Comparison of ENCODE assay signal across 29 mouse cellular contexts in the genomic region with DNA sequence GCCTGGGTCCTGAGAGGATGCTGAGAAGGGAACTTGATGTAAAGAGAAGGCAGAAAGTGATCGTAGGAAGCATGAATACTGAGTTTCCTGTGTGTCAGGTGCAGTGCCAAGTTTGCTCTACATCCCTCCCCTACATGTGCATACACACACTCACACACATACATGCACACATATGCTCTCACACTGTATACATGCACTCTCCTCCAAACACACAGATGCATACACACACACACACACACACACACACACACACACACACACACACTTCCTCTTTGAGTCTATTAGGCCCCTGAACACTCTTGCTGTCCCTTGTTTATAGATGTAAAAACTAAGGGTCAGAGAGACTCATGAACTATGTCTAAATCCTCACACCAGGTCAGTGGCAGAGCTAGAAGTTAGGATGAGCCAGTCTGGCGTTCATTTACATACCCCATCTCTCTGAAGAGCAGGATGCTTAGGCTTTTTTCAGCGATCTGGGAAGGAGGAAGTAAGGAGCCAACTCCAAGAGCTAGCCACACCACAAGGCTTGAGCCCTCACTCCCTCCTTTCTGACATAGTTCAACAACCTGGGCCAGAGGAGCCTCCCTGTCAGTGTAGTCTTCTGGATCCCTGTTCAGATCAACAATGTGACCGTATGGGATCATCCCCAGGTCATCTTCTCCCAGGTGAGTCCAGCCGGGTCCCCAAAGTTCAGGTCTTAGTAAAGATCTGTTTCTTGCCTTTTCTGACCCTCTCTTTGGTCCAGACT. TPM values are rescaled to one million over a fixed set of nuclear protein-coding genes. Genes with fewer than 3 reads are reported as not detected.
DNase-seq lines count a peak whose midpoint lies in the region; ATAC-seq and TF ChIP-seq lines count a peak whose summit lies in the region.
"Had no signal": no experiment of that assay in that cellular context is flagged by ENCODE, and none has a peak within 500 bp of the region (broad histone marks: within the 10 kb centered on the region; RNA-seq: fewer than 3 reads in every experiment).

No protein-coding gene starts in this region.

- no peak overlapping the region for H3K27ac ChIP-seq in intestine, embryonic 14.5 days (ENCODE audit: low read depth)
- no peak overlapping the region for H3K27ac ChIP-seq in intestine, postnatal 0 days (ENCODE audit: low read depth, low read length)
- H3K27ac ChIP-seq: forebrain, embryonic 10.5 days; hindbrain, embryonic 15.5 days; kidney, postnatal 0 days; limb, embryonic 15.5 days; liver, embryonic 15.5 days; midbrain, embryonic 13.5 days; neural tube, embryonic 13.5 days had no signal

- no peak overlapping the region for H3K9ac ChIP-seq in intestine, embryonic 14.5 days (ENCODE audit: low read length)
- no peak overlapping the region for H3K9ac ChIP-seq in intestine, postnatal 0 days (ENCODE audit: low read depth, low read length)
- H3K9ac ChIP-seq: forebrain, postnatal 0 days; hindbrain, embryonic 15.5 days; limb, embryonic 15.5 days; liver, embryonic 15.5 days; midbrain, embryonic 13.5 days; neural tube, embryonic 13.5 days had no signal

- no peaks in the 10 kb centered on the region for H3K9me3 ChIP-seq in intestine, embryonic 14.5 days (ENCODE audit: control insufficient read depth, low read length)
- H3K9me3 ChIP-seq in intestine, postnatal 0 days (ENCODE audit: control insufficient read depth): no peaks in the 10 kb centered on the region
- H3K9me3 ChIP-seq: forebrain, embryonic 10.5 days; hindbrain, embryonic 15.5 days; limb, embryonic 15.5 days; liver, embryonic 15.5 days; midbrain, embryonic 13.5 days; neural tube, embryonic 13.5 days had no signal

- 76% methylated on average over 5 of the region's 5 CpGs for WGBS in intestine, embryonic 14.5 days
- 71% methylated on average over 5 of the region's 5 CpGs for WGBS in intestine, postnatal 0 days

- H3K4me1 ChIP-seq in intestine, embryonic 14.5 days (replicated peaks; ENCODE audit: control insufficient read depth, insufficient read depth, low read length): no peaks in the 10 kb centered on the region
- H3K4me1 ChIP-seq in intestine, postnatal 0 days (replicated peaks; ENCODE audit: control insufficient read depth, insufficient read depth, low read length): no peaks in the 10 kb centered on the region
- H3K4me1 ChIP-seq: forebrain, embryonic 10.5 days; hindbrain, embryonic 15.5 days; limb, embryonic 15.5 days; liver, embryonic 15.5 days; midbrain, embryonic 13.5 days; neural tube, embryonic 13.5 days had no signal

- ATAC-seq in intestine, embryonic 14.5 days (replicated peaks; ENCODE audit: low FRiP score, low TSS enrichment, low read depth): no peak
- no peak for ATAC-seq in intestine, postnatal 0 days
- peak; percentile 17 to 46; a peak in 3 of 4 replicates for ATAC-seq in hematopoietic stem cell, adult 5-6 weeks (replicated peaks in 1 of 2; ENCODE audit: insufficient read depth in 1 of 2, low FRiP score in 2 of 2, low TSS enrichment in 1 of 2, low read depth in 1 of 2, poor library complexity in 2 of 2, severe bottlenecking in 2 of 2)
- ATAC-seq: forebrain, postnatal 0 days; midbrain, embryonic 13.5 days had no signal

- H3K4me3 ChIP-seq in intestine, embryonic 14.5 days (ENCODE audit: low read depth, low read length): no peak overlapping the region
- no peak overlapping the region for H3K4me3 ChIP-seq in intestine, postnatal 0 days (ENCODE audit: low read depth, low read length)
- H3K4me3 ChIP-seq: forebrain, embryonic 10.5 days; hindbrain, embryonic 15.5 days; limb, embryonic 15.5 days; liver, embryonic 15.5 days; midbrain, embryonic 13.5 days; neural tube, embryonic 13.5 days had no signal

- H3K27me3 ChIP-seq in intestine, embryonic 14.5 days (replicated peaks; ENCODE audit: control insufficient read depth, insufficient read depth, low read length): no peaks in the 10 kb centered on the region
- no peaks in the 10 kb centered on the region for H3K27me3 ChIP-seq in intestine, postnatal 0 days (replicated peaks; ENCODE audit: control insufficient read depth, insufficient read depth, low read length)
- no peaks in the 10 kb centered on the region for H3K27me3 ChIP-seq in splenic B cell, adult 2 months (ENCODE audit: control insufficient read depth, insufficient read depth, low read length, poor library complexity, severe bottlenecking)
- H3K27me3 ChIP-seq: hindbrain, embryonic 15.5 days; limb, embryonic 15.5 days; liver, embryonic 15.5 days; midbrain, embryonic 13.5 days; neural tube, embryonic 13.5 days had no signal

- TF ChIP-seq CTCF in intestine, postnatal 0 days (IDR thresholded peaks at IDR 0.05; ENCODE audit: low read depth): no peak

- peak; percentile 35 for DNase-seq in intestine, embryonic 14.5 days (ENCODE audit: low spot score)
- DNase-seq in urinary bladder, adult 2 months (ENCODE audit: low spot score): peak; percentile 6
- no peak for DNase-seq in urinary bladder, adult 18-20 months (ENCODE audit: low spot score in 2 of 2)
- peak; percentile 61 for DNase-seq in splenic B cell, adult 2 months (ENCODE audit: low read depth, low spot score)
- DNase-seq in c-Kit-positive CD71-positive TER-119-positive erythroid progenitor cells, embryonic 14.5 days (ENCODE audit: low spot score): no peak
- DNase-seq in layer of hippocampus, adult 8-10 months (ENCODE audit: low spot score in 2 of 2): no peak
- DNase-seq: adrenal gland, postnatal 25 days; cerebellum, adult 9-11 months; forebrain, postnatal 0 days; gastrocnemius, postnatal 14 days; heart, postnatal 4 days; kidney, adult 11 months; left cerebral cortex, postnatal 4 days; thymus, postnatal 14 days had no signal

- H3K4me2 ChIP-seq in intestine, embryonic 14.5 days (ENCODE audit: low read length): no peak overlapping the region
- no peak overlapping the region for H3K4me2 ChIP-seq in intestine, postnatal 0 days (replicated peaks; ENCODE audit: low read depth)
- H3K4me2 ChIP-seq: hindbrain, embryonic 15.5 days; limb, embryonic 15.5 days; liver, embryonic 15.5 days; midbrain, embryonic 13.5 days; neural tube, embryonic 13.5 days had no signal

- H3K36me3 ChIP-seq in intestine, embryonic 14.5 days (ENCODE audit: control insufficient read depth, insufficient read depth, low read length): no peaks in the 10 kb centered on the region
- H3K36me3 ChIP-seq in intestine, postnatal 0 days (ENCODE audit: control insufficient read depth, insufficient read depth): no peaks in the 10 kb centered on the region
- H3K36me3 ChIP-seq in splenic B cell, adult 2 months (ENCODE audit: control insufficient read depth, insufficient read depth, low read length, poor library complexity, severe bottlenecking): no peaks in the 10 kb centered on the region
- H3K36me3 ChIP-seq: forebrain, embryonic 10.5 days; hindbrain, embryonic 15.5 days; limb, embryonic 15.5 days; liver, embryonic 15.5 days; midbrain, embryonic 13.5 days; neural tube, embryonic 13.5 days had no signal

RNA-seq across cellular contexts. Expression of a gene that starts 14.0 kb away (rescaled TPM):
- 0.31 and 0.47 TPM in 2 replicates for polyA plus RNA-seq in intestine, embryonic 14.5 days (2014; fragmentation: Nextera tagmentation; extraction: Ambion mirVana)
- 1.6 TPM in 2 replicates for polyA plus RNA-seq in intestine, postnatal 0 days (2015; fragmentation: Nextera tagmentation; extraction: Ambion mirVana)
- 3.4 and 3.8 TPM in 2 replicates for polyA plus RNA-seq in urinary bladder, adult 2 months (2012; rRNA removed)
- 1.3 and 2.4 TPM in 2 replicates for total RNA-seq in hematopoietic stem cell, adult 5-6 weeks (2017)
- total RNA-seq in layer of hippocampus, adult 8-10 months (2022): 10 to 100 TPM in 2 of 4 experiments, under 1 TPM in 1, not detected in 1; 0.55 to 37.4 (median 30.5) TPM
- total RNA-seq: layer of hippocampus, postnatal 10 days had no signal
- polyA plus RNA-seq: embryonic facial prominence, embryonic 11.5 days; forebrain, embryonic 10.5 days; hindbrain, embryonic 15.5 days; neural tube, embryonic 13.5 days; stomach, embryonic 14.5 days had no signal

RNA-seq across cellular contexts. Expression of a gene that starts 38.8 kb away (rescaled TPM):
- polyA plus RNA-seq in intestine, embryonic 14.5 days (2014; fragmentation: Nextera tagmentation; extraction: Ambion mirVana): 0.11 TPM in 1 of 2 replicates, not detected in the other
- polyA plus RNA-seq in intestine, postnatal 0 days (2015; fragmentation: Nextera tagmentation; extraction: Ambion mirVana): not detected in 2 replicates
- 0.09 and 0.39 TPM in 2 replicates for polyA plus RNA-seq in urinary bladder, adult 2 months (2012; rRNA removed)
- 0.63 and 0.69 TPM in 2 replicates for total RNA-seq in hematopoietic stem cell, adult 5-6 weeks (2017)
- total RNA-seq in layer of hippocampus, adult 8-10 months (2022): 1 to 10 TPM in 1 of 4 experiments, under 1 TPM in 3; 0.61 to 1.7 (median 0.83) TPM
- total RNA-seq: adrenal gland, postnatal 25 days; gastrocnemius, postnatal 14 days had no signal
- polyA plus RNA-seq: brain, embryonic 14.5 days; embryonic facial prominence, embryonic 11.5 days; forebrain, embryonic 10.5 days; hindbrain, embryonic 15.5 days; kidney, postnatal 0 days; limb, embryonic 15.5 days; midbrain, embryonic 13.5 days; neural tube, embryonic 13.5 days; stomach, embryonic 14.5 days had no signal

RNA-seq across cellular contexts. Expression of a gene that starts 52.9 kb away (rescaled TPM):
- polyA plus RNA-seq in intestine, embryonic 14.5 days (2014; fragmentation: Nextera tagmentation; extraction: Ambion mirVana): 0.04 TPM in 1 of 2 replicates, not detected in the other
- not detected in 2 replicates for polyA plus RNA-seq in intestine, postnatal 0 days (2015; fragmentation: Nextera tagmentation; extraction: Ambion mirVana)
- 0.04 TPM in 1 of 2 replicates, not detected in the other for polyA plus RNA-seq in urinary bladder, adult 2 months (2012; rRNA removed)
- 0.56 TPM in 1 of 2 replicates, not detected in the other for total RNA-seq in hematopoietic stem cell, adult 5-6 weeks (2017)
- under 1 TPM in 1 of 4 experiments, not detected in 3; 0.16 TPM for total RNA-seq in layer of hippocampus, adult 8-10 months (2022)
- total RNA-seq: adrenal gland, postnatal 25 days; forebrain, postnatal 0 days; gastrocnemius, postnatal 14 days; heart, postnatal 4 days; layer of hippocampus, postnatal 10 days; left cerebral cortex, postnatal 4 days had no signal
- polyA plus RNA-seq: brain, embryonic 14.5 days; embryonic facial prominence, embryonic 11.5 days; forebrain, embryonic 10.5 days; forebrain, postnatal 0 days; heart, embryonic 16.5 days; hindbrain, embryonic 15.5 days; kidney, postnatal 0 days; limb, embryonic 15.5 days; lung, embryonic 16.5 days; midbrain, embryonic 13.5 days; neural tube, embryonic 13.5 days; stomach, embryonic 14.5 days had no signal

RNA-seq across cellular contexts. Expression of a gene that starts 52.9 kb away (rescaled TPM):
- polyA plus RNA-seq in intestine, embryonic 14.5 days (2014; fragmentation: Nextera tagmentation; extraction: Ambion mirVana): 0.94 and 1.7 TPM in 2 replicates
- 0.70 and 0.88 TPM in 2 replicates for polyA plus RNA-seq in intestine, postnatal 0 days (2015; fragmentation: Nextera tagmentation; extraction: Ambion mirVana)
- polyA plus RNA-seq in urinary bladder, adult 2 months (2012; rRNA removed): 7.9 and 9.1 TPM in 2 replicates
- total RNA-seq in hematopoietic stem cell, adult 5-6 weeks (2017): 29.7 and 53.4 TPM in 2 replicates
- 10 to 100 TPM; 10.4 to 35.9 (median 24.0) TPM for total RNA-seq in layer of hippocampus, adult 8-10 months (2022)

Comparison
In these comparisons a context has a peak if more than half of its experiments do, and no peak if none do; other contexts are left out.
1. DNase-seq: peak in intestine, embryonic 14.5 days (single experiment), urinary bladder, adult 2 months (single experiment) and splenic B cell, adult 2 months (single experiment); none in urinary bladder, adult 18-20 months (0 of 2), c-Kit-positive CD71-positive TER-119-positive erythroid progenitor cells, embryonic 14.5 days (single experiment) and layer of hippocampus, adult 8-10 months (0 of 2).
2. ATAC-seq: peak in hematopoietic stem cell, adult 5-6 weeks (2 of 2); none in intestine, embryonic 14.5 days (single experiment) and intestine, postnatal 0 days (single experiment).